Mouse (Mus musculus) forelimb bud, embryonic 11.5 days (tissue): ENCODE results near the gene Nubp1.

ENCODE experiments used
- DNase-seq: peaks from one replicate; pipeline ENCODE4 v3.0.0-alpha.2; 2012; ENCODE audit warnings: low read depth, low spot score

Gene Nubp1

GRCm38 (mm10) chr16:10411764-10412746 is at the start of gene Nubp1:
Gene Nubp1 (plus strand): TSS chr16:10411948.
- peak; percentile 95 for DNase-seq

DNA sequence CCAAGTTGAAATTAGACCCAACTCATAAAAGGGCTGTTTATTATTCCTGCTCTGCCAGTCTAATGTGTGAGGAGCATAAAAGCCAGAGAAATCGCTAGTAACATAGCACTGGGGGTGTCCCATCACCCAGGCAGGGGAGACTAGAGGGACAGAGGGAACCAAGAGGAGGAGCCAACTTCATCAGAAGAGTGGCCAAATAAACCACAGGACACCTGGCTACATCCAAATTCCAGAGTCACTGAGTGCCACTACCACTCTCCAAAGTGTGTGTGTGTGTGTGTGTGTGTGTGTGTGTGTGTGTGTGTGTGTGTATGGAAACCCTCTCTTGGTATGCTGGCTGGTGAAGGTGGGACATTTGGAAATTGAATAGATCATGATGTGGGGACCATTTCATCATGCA is 48.7 kb upstream of the Nubp1 start:
- no peak for DNase-seq

GRCm38 (mm10) chr16:10365796-10366195 is 46.0 kb upstream of the Nubp1 start:
- peak; percentile 29 for DNase-seq

- peak; percentile 57 for DNase-seq
Measured at GRCm38 (mm10) chr16:10366240-10367217, 45.2 kb upstream of the Nubp1 start.

GRCm38 (mm10) chr16:10369468-10369934 is 42.2 kb upstream of the Nubp1 start:
- peak; percentile 53 for DNase-seq

DNA sequence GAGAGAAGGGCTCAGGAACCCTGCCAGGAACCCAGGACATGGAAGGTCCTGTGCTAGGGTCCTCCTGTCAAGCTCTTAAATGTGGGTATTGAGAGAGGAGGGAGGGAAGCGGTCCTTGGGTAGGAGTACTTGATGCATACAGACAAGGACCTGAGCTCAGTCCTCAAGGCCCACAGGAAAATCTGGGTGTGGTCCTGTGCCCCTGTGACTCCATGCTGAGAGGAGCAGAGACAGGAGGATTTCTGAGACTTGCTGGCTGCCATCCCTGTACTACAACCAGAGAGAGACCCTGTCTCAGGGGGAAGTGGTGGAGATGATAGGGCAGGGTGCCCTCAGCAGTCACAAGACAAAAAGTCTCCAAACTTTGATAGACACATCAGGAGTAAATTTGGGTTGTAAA is 41.8 kb upstream of the Nubp1 start:
- no peak for DNase-seq

DNA sequence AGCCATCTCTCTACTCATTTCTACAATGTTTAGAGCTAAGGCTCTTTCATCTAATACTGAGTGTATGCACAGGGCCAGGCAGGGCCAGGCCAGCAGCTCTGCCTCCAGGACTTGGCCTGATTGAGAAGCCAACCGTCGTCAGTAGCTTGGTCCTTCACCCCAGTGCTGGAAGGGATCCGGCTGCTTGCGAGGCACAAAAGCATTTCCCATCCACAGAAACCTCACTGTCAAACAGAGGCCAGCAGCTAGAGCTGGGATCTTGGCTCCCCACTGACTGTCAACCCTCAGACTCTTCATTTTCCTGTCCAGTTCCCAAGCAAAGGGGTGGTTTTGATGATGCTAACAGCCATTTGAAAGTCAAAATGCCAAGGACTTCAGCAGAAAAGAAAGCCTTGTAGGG is 39.4 kb upstream of the Nubp1 start:
- no peak for DNase-seq

- peak; percentile 63 for DNase-seq
Measured at GRCm38 (mm10) chr16:10374254-10375011, 37.3 kb upstream of the Nubp1 start.

- DNase-seq: no peak
Measured at GRCm38 (mm10) chr16:10377286-10377685, 34.5 kb upstream of the Nubp1 start.

DNA sequence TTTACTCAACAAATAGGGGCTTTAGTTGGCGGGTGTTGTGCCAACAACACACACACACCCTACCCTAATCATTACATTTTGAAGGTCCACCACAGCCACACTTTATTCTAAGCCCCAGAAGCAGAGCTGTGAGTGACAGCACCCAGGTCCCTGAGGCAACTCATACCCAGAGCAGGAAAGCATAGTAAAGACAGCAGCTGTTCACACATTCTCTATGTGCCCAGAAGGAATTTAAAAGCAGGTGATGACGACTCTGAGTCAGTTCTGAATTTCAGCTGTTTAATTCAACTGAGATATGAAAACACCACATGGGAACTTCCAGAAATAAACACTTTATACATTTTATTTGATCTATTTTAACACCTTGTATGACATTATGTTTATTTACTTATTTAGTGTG is 32.2 kb upstream of the Nubp1 start:
- DNase-seq: no peak

DNA sequence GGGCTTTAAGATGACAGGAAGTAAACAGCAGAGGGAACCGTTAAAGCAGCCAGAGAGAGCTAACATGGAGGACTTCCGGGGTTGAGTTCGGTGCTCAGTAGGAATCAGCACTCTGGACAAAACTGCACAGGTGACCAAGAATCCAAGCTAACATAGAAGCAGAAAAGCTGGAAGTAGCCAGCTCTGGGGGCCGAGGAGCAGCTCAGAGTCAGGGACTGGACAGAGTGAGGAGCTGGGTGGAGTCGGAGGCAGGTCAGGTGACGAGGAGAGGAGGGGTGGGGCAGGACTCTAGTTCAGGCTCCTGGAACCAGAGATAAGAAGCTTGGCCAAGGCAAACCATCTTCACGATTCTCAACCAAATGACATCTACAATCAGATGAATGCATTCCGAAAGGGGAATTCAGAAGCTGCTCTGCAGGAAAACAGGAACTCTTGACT is 27.7 kb upstream of the Nubp1 start:
- no peak for DNase-seq

DNA sequence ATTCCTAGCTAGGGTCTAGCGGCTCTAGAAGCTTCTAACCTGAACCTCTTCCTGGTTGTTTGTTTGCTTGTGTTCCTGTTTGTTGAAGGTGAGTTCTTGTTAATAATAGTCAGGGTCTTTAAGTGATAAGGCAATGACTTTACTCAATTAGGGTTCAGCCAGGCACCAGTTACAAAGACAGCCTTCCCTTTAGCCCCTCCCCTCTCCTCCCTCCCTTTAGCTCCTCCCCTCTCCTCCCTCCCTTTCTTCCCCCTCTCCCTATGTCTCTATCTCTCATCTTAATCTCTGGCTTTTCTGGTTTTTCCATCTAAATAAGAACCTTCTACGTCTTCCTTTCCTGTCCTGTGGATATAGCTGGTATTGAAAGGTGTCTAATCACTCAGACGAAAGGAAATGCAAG is 27.2 kb upstream of the Nubp1 start:
- no peak for DNase-seq

GRCm38 (mm10) chr16:10385261-10385660 is 26.5 kb upstream of the Nubp1 start:
- DNase-seq: no peak

GRCm38 (mm10) chr16:10388634-10389365 is 22.9 kb upstream of the Nubp1 start:
- DNase-seq: no peak

DNA sequence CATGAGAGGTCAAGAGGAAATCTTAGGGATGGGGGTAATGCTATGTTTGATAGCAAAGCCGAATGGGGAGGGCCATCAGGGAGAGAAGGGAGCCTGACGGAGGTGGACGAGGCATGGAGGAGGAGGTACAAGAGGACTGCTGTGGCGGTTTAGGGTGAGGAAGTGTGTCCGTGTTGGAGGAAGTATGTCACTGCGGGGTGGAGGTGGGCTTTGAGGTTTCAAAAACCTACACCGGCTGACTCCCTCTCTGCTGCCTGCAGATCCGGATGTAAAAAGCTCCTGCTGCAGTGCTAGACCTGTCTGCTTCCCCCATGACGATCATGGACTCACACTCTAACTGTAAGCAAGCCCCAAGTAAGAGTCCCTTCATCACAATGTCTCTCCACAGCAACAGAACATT is 19.2 kb upstream of the Nubp1 start:
- no peak for DNase-seq

DNA sequence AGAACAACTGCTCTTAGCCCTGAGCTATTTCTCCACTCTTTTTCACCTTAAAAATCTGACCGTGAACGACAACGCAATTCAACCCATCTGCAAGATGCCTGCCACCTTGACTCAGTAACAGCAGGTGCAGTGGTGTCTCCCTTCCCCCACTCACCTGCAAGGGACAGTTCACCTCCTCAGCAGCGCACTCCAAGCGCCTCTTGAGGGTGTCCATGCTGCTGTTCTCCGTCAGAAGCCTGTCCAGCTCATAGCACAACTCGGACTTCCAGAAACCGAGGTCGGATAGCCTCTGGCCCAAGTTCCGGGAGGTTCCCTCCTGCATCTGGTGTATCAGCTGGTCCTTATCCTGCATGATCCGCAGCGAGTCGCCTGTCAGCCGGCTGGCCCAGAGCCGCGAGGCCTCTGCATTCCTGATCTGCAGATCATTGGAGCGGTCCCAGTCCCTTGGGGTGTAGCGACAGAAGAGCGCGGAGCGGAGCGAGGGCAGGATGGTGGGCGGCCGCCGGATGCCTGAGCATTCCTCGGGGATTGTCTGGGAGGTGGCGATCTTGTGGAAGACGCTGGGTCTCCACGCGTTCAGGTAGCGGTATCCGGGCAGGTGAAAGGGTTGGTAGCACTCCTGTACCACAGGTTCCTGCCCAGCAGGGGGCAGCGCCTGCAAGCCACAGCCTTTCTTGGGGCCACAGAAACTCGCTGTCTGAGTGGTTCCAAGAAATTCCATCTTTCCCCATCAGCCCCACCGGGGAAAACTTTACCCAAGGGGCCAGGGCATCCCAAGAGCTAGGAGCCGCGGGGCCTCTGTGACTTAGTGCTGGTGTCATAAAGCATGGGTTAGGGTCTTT is 16.8 kb upstream of the Nubp1 start, which contains the start of gene Tekt5:
Gene Tekt5 (minus strand): TSS at position 792 of the 842 bp plus-strand sequence.
- peak; percentile 14 for DNase-seq

- DNase-seq: no peak
Measured at GRCm38 (mm10) chr16:10398755-10399154, 13.0 kb upstream of the Nubp1 start.

- peak; percentile 84 for DNase-seq
Measured at GRCm38 (mm10) chr16:10399160-10399559, 12.6 kb upstream of the Nubp1 start.

GRCm38 (mm10) chr16:10415976-10416375 is 4.2 kb downstream of the Nubp1 start:
- no peak for DNase-seq
